Mouse (Mus musculus) retina, embryonic 14.5 days (tissue): ENCODE measurements around the gene Pter.

Source experiments
- DNase-seq: peaks from one replicate; pipeline ENCODE4 v3.0.0-alpha.2; 2015; ENCODE audit warnings: low spot score

Gene Pter

GRCm38 (mm10) chr2:13009261-13009972 is 85.6 kb downstream of the Pter start:
- peak; percentile 35 for DNase-seq

GRCm38 (mm10) chr2:13010030-13010459 is 86.2 kb downstream of the Pter start:
- DNase-seq, result no peak

DNA sequence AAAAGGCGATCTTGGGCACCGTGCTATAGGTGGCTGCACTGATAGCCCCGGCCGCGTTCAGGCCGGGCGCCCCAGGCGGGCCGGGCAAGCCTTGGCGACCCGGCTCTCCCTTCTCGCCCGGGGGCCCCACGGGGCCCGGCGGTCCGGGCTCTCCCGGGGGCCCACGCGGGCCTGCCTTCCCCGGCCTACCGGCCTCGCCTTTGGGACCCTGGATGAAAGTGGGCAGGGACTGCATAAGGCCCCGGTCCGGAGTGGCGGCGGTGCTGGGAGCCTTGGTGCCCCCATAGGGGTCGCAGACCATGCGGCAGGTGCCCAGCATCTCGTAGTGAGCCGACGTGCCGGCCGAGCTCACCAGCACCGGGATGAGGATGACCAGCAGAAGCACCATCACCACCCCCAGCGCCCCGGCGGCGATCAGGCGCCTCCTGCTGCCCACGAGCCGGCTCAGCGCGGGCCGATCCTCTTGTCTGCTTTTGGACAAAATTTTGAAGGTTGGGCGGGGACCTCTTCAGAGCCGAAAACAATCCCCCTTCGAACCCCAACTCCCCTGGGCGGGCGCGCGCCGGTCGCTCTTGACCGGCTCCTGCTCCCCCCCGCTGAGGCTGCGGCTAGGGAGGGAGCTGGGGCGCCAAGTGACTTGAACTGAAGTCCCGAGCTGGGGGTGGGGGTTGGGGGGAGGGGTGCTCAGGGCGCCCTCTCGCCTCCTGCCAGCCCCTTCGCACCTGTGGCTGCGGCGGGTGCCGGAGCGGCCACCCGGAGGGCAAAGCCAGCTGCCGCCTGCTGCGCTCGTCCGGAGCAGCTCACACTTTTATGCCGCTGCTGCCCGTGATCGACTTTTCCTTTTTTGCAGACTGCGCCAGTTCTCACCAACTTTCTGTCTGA is 86.9 kb downstream of the Pter start:
- DNase-seq, result peak; percentile 62

GRCm38 (mm10) chr2:13011472-13011871 is 87.6 kb downstream of the Pter start, which contains the start of gene C1ql3:
Gene C1ql3 (minus strand): TSS chr2:13011806.
- peak; percentile 54 for DNase-seq

DNA sequence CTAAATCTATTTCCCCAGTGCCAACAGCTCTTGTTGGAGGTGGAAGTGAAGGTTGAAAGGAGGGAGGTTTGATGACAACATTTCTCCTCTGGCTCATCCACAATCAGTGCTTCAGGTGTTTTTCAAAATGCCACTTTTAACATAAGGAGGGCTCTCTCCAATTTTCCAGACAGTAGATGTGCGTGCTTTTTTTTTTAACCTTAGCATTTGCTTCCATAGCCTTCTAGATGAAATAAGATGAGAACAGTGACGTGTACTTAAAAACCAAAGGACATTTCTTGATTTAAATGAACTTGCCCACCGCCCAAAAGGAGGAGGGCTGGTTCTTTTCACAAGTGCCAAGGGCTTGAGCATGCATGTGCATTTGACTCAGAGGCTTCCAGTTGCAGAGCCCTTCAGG is 88.1 kb downstream of the Pter start:
- no peak for DNase-seq

DNA sequence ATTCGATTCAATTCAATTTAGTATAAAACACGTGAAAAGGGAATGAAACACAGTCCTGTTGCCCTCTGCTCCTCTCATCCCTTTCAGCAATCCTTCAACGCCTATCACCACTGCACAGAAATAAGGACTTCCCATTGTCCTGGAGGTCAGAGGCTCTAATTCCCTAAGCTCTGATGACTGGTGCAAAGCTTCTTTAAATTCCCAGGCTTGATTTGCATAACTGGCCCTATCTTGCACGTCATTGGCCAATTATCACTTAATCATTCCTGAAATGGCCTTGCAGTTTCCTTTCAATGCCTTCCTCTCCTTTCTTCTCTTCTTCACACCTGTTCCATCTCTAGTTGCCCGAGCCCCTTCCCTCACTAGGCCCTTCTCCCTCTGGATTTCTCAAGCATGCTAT is 94.5 kb downstream of the Pter start:
- no peak for DNase-seq

- DNase-seq, result no peak
These were observed 95.0 kb downstream of the Pter start for GRCm38 (mm10) chr2:13018861-13019260.

GRCm38 (mm10) chr2:13038772-13039171 is 114.9 kb downstream of the Pter start:
- DNase-seq, result no peak

GRCm38 (mm10) chr2:13039785-13040184 is 115.9 kb downstream of the Pter start:
- DNase-seq, result no peak

DNA sequence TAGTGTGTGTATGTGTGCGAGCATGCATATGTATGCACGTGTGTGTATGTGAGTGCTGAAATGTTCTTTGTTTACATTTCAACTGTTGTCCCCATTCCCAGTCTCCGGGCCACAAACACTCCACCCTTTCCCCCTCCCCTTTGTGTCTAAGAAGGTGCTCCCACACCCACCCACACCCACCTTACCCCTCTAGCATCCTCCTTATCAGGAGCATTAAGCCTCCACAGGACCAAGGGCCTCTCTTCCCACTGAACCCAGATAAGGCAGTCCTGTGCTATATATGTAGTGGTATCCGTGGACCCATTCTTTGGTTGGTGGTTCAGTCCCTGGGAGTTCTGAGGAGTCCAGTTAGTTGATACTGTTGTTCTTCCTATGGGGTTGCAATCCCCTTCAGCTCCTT is 120.7 kb downstream of the Pter start:
- no peak for DNase-seq

GRCm38 (mm10) chr2:13048649-13049048 is 124.8 kb downstream of the Pter start:
- no peak for DNase-seq
